Mouse (Mus musculus) adrenal gland, postnatal 4 days (tissue): Measurements from ENCODE around the gene Lrrc58. TPM values are rescaled to one million over a fixed set of nuclear protein-coding genes. Genes with fewer than 3 reads are reported as not detected.

ENCODE experiments used
- DNase-seq, 2 experiments: peaks; one replicate each; pipeline ENCODE4 v3.0.0; 2021 to 2022; ENCODE audit warnings: low spot score in 2 of 2, mixed read lengths in 2 of 2
- long read RNA-seq, 2 experiments: library from polyadenylated mRNA; stranded (forward); transcript quantifications; one replicate each; pipeline ENCODE4 v2.0.0; 2021
- total RNA-seq, 2 experiments: library from RNA; stranded (reverse); gene quantifications; 2 replicates each; pipeline ENCODE4 v1.2.3; 2021

The Lrrc58 gene
- 100 to 1,000 TPM; 180 to 183 TPM for total RNA-seq
- long read RNA-seq, experiment 1, partial matches to known transcripts, result 0 of 4 reads
- long read RNA-seq, experiment 1, other reads (novel, unspliced or antisense), result 4 of 4 reads
- long read RNA-seq, experiment 2, full-length matches to known transcripts, result 7 of 30 reads
- long read RNA-seq, experiment 2, partial matches to known transcripts, result 5 of 30 reads
- long read RNA-seq, experiment 2, other reads (novel, unspliced or antisense), result 18 of 30 reads

DNA sequence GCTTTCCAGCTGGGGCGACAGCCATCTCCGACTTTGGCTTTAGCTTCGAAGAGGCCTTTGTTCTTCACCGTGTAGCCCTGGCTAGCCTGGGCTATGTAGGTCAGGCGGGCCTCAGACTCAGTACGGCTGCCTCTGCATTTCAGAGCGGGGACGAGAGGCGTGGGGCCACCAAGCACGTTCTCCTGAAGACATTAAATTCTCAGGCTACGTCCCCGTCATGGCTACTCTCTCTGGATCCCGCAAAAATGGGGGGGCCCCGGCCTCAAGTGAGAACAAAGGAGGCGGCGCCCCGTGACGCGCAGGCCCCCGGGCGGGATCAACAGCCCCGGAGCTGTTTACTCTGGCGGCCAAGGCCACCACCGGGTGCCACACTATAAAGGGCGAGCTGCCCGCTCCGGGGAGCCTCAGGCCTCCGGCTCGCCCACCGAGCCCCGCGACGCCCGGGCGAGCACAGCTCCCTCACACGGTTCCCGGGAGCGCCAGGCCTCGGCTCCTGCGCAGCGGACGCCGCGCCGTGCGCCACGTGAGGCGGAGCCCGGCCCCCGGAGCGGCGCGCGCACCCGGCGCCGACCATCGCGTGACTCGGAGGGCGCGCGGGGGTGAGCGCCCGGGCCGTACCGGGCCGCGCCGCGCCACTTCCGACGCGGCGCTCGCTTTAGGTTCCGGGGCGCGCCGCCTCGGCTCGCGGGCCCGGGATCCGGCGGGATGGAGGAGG, at the start of gene Lrrc58:
Gene Lrrc58, plus strand, starts transcription at position 599 of the 715 bp plus-strand sequence.
- peak; percentile 66 to 72 for DNase-seq

DNA sequence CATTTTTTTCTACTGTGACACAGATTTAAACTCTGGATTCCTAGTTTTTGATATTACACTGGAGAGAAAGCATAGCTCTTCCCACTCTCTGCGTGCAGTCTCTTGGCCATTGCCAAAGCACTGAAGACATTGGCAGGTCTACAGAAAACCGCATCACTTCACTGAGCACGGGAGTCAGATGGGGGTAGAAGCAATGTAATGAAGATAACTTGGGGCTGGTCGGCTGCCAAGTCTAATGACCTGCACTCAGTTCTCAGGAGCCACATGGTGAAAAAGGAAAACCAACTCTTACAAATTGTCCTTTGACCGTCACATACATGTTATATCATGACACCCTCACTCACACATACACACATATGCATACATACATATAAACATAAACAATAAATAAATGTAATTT, 44.2 kb upstream of the Lrrc58 start:
- no peak for DNase-seq

DNA sequence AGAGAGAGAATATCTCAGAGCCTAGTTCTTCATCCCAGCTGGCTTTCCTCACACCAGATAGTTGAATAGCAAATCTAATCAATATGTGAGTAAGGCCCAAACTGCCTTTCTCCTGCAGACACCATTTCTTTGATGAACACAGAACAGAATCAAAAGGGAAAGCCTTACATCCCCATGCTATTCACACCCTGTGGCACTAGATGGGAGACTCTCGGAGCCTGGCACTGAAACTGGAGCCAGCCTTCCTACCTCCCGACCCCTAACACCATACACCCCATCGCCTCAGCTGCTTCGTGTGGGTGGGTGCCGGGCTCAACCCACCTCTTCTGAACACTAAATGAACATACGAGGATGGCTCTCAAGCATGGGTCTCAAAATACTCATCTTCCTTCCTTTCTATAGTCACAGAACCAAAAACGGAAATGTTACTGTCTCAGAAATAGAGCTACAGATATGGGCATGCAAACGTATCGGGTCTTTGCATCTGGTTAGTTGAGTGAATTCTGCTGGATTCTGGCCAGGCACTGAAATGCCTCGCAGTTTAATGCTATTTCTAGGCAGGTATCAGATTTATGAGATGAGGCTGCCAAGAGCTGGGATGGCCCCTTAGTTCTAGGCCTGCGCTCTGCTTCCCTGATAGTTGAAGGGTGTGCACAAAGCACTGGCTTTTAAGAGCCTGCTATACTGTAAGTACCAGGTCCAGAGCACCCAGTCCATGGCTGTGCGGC, 43.2 kb upstream of the Lrrc58 start:
- DNase-seq, result no peak

DNA sequence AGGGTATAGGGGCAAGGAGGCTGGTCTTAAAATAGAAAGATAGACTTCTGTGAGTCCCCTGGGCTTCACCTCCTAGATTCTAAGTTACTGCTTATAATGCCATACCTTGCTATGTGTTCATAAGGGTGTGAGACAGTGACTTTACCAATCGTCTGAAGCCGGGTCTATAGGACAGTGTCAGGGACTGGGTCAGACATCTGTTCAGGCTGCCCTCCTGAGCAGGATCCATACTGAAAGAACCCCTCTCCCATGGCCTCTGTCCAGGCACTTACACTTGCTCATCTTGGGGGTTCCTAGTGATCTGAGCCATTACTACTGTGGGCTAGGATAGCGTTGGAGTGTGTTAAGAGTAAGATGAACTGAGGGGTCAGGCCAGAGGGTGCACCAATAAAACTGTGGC, 41.9 kb upstream of the Lrrc58 start:
- DNase-seq, result no peak

- DNase-seq, result no peak
Measured at GRCm38 (mm10) chr16:37831041-37831440, 37.1 kb upstream of the Lrrc58 start.

DNA sequence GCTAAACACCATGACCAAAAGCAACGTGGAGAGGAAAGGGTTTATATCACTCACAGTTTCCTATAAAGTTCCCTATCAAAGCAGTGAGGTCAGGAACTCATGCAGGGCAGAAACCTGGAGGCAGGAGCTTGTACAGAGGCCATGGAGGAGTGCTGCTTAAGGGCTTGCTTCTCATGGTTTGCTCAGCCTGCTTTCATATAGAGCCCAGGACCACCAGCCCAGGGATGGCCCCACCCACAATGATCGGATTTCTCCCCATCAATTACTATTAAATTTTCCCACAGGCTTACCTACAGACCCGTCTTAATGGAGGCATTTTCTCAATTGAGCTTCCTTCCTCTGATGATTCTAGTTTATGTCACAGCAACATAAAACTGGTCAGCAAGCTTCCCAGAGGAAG, 30.6 kb upstream of the Lrrc58 start:
- no peak for DNase-seq

GRCm38 (mm10) chr16:37842439-37842838, 25.8 kb upstream of the Lrrc58 start:
- no peak for DNase-seq

DNA sequence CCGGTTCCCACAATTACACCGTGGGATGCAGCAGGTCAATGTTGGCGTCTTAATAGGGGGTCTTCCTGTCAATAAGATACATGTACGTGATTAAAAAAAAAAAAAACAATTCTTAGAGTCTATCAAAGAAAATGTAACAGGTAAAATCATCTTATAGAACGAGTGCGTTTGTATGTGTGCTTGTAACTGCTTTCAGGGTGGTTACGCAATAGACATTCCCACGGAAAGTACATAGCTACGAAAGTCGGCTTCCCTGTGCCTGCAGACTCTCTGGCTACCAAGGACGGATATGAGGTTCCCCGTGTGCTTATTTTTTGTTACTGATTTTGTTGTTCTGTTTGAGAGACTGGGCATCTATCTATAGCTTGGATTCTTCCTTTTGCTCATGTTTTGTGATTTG, 24.4 kb upstream of the Lrrc58 start:
- no peak for DNase-seq

DNA sequence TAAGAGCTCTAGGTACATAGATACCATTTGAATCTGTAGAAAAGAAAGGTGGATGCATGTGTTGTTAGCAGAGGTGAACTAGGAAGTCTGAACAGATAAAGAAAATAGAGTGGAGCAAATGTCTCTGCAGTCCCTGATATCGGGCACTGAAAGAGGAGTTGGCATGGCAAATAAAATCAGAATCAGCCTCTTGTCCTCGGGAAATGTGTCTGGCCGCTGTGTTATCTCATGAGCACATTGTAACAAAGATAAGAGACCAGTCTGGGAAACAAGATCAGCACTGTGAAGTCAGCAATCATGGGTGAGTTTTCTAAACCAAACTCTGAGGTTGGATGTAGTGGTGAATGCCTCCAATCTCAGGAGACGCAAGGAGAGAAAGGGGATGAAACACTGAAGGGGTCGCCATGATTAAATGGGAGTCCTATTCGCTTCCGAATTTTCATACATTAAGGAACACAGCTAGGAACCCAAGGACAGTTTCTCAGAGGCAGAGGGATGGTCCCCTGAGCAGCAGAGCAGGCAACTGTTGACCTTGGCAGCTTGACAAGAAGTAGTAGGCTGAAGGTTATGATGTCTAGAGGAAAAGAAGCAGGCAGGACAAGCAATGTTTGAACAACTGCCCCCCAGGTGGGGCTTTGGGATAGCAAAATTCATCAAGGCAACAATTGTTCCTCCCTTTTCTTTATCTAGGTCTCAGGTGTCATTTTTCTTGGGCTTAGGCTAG, 22.8 kb upstream of the Lrrc58 start:
- no peak for DNase-seq

GRCm38 (mm10) chr16:37847081-37847480, 21.1 kb upstream of the Lrrc58 start:
- DNase-seq, result no peak

DNA sequence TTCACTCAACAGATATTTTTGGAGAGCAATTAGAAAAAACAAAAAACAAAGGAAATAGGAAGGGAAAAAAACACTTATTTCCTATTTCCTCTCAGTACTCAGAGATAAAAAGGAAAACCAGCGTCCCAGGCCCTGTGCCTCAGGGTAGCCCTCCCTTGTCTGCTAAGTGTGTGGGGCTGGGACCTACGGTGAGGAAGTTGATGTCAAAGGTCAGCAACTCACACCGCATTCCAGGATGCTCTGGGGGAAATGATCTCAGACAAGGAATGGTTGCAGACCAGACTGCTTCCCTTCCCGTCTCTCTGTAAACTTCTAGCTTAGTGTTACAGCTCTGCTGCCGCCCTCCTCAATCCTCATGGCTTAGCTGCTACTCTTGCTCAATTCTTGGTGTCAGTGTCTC, 16.8 kb upstream of the Lrrc58 start:
- no peak for DNase-seq

DNA sequence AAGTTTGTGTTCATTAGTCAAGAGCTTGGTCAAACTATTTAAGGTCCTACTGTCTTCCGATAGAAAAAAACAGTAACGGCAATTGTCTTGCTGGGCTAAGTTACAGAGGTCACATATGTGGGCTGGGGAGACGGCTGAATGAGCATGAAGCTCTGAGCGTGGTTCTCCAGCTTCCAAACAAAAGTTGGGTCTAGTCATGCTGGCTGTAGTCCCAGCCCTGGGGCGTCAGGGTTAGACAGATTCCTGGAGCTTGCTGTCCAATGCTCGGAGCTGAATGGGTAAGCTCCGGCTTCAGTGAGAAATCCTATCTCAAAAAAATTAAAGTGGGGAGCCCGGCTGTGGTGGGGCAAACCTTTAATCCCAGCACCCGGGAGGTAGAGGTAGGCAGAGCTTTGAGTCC, 14.9 kb upstream of the Lrrc58 start:
- DNase-seq, result no peak

DNA sequence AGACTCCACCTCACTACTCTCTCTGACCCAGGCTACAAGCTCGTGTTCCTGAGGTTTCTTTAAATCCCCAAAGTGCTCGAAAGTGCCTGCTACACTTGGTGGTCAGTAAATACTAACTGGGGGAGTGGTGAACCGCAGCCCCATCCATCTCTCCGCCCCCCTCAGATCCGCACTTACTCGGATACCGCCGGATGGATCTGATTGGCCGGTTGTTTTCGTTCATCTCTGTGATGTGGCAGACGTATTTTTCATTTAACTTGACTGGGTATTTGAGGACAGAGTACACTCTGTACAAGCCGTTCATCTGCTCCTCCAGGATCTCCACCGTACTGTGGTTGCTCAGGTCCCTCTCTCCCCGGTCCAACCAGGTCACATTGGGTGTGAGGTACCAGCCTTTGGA, 14.1 kb upstream of the Lrrc58 start:
- DNase-seq, result no peak

GRCm38 (mm10) chr16:37854593-37854992, 13.6 kb upstream of the Lrrc58 start:
- no peak for DNase-seq

DNA sequence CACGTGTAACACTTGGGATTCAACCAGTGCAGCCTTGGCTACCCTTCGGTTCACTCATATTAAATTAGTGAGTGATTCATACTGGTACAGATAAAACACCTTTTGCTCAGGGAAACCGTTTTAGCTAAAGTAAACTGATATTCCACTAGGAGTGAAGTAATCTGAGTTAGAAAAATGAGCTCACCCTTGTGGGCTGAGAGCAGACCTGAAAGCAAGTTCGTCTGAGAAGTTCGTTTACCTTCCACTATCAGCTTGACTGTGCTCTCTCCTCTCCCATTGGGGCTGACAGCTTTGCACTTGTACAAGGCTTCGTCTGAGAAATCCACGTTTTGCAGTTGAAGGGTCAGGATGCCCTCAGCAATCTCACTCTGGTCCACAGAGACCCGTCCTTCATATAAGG, 12.6 kb upstream of the Lrrc58 start:
- DNase-seq, result no peak

GRCm38 (mm10) chr16:37856327-37856726, 11.9 kb upstream of the Lrrc58 start:
- DNase-seq, result no peak

GRCm38 (mm10) chr16:37857495-37857894, 10.7 kb upstream of the Lrrc58 start:
- no peak for DNase-seq

DNA sequence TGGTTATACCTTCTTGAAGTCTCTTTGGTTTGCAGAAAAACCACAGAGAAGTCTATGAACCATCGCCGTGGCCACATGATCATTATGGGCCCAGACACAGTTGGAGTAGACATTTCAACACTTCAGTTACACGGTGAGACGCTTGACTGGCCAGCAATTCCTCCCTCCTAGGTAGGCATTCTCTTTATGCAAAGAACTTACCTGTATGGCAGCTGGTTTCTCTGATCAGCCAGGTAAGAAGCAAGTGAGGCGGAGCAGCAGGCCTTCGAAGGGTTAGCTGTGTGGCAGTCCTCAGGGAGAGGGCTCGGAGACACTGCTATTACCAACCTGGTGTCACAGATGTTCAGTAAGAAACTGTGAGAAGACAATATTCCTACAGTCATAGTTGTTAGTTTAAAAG, 8.0 kb upstream of the Lrrc58 start:
- no peak for DNase-seq

GRCm38 (mm10) chr16:37861029-37861428, 7.2 kb upstream of the Lrrc58 start, which contains the start of gene Gm36028:
Gm36028 (minus strand) TSS chr16:37861146.
- DNase-seq, result no peak

DNA sequence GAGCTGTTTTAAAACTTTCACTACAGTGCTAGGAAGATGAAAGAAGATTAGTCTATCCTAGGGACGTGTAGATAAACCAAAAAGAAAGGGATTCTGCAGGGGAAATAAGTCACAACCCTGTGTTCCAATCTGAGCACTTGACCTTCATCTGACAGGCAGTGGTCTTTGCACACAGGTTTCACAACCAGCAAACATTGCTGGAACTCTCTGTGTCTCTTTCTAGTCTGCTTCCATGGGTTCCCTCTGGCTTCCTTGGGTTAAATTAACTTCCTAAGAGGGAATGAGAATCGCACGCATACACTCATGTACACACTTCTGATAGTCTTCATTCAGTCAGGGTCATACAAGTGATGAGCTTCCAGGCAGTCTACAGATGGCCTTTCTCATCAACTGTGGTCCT, 4.3 kb upstream of the Lrrc58 start:
- DNase-seq, result no peak

GRCm38 (mm10) chr16:37865841-37866240, 2.3 kb upstream of the Lrrc58 start:
- DNase-seq, result no peak
